Mouse (Mus musculus) lung, adult 2 months (tissue): ENCODE data around the gene Igf1.

Experiments
- CTCF ChIP-seq: fragments of 200-500 bp; IDR thresholded peaks from 2 replicates; pipeline ENCODE4 v1.5.1; 2011; ENCODE audit warnings: mild to moderate bottlenecking, low read length, control low read depth; ENCODE audit not compliant: insufficient read depth
- POLR2A ChIP-seq: fragments of 200-500 bp; IDR thresholded peaks from 2 replicates; pipeline ENCODE4 v1.6.1; 2011; ENCODE audit warnings: low read depth, mild to moderate bottlenecking, control low read depth, low read length, borderline replicate concordance; ENCODE audit errors: extremely low read depth

- no peak for TF ChIP-seq CTCF
- no peak for TF ChIP-seq POLR2A
These were observed 3.0 kb downstream of the Igf1 start for GRCm38 (mm10) chr10:87861104-87861455.
